Mouse (Mus musculus) limb, embryonic 14.5 days (tissue): ENCODE measurements around the gene Gm11983. TPM values are rescaled to one million over a fixed set of nuclear protein-coding genes. Genes with fewer than 3 reads are reported as not detected.
"Not testable (repeated sequence)": the region's sequence is repeated elsewhere in the genome, so short reads cannot be mapped to it uniquely, and the experiment has no call there.

Source experiments
- ATAC-seq: fragments of 200-750 bp; cut with Nextera tagmentation; 2 replicates; pipeline ENCODE4 v1.8.0; 2017; ENCODE audit warnings: low read depth, moderate number of reproducible peaks, moderate TSS enrichment; ENCODE audit not compliant: low FRiP score
- DNase-seq: peaks from one replicate; pipeline ENCODE4 v3.0.0-alpha.2; 2015; ENCODE audit warnings: low spot score
- H3K27ac ChIP-seq: fragments of 300-500 bp; sonication (generic); replicated peaks from 2 replicates; pipeline ENCODE4 v1.5.1; 2014; ENCODE audit warnings: low read depth, mild to moderate bottlenecking, low read length, moderate library complexity, mixed read lengths
- H3K27me3 ChIP-seq: fragments of 300-500 bp; sonication (generic); 2 replicates; pipeline ENCODE4 v1.6.1; 2014; ENCODE audit warnings: low read length, mixed read lengths; ENCODE audit not compliant: control insufficient read depth, insufficient read depth
- H3K36me3 ChIP-seq: fragments of 300-500 bp; sonication (generic); 2 replicates; pipeline ENCODE4 v1.6.1; 2014; ENCODE audit warnings: mild to moderate bottlenecking, low read length, moderate library complexity, mixed read lengths; ENCODE audit not compliant: control insufficient read depth, insufficient read depth
- H3K4me1 ChIP-seq: fragments of 300-500 bp; sonication (generic); 2 replicates; pipeline ENCODE4 v1.6.1; 2014; ENCODE audit warnings: antibody characterized with exemption, low read length, mixed read lengths; ENCODE audit not compliant: control insufficient read depth, insufficient read depth
- H3K4me2 ChIP-seq: fragments of 300-500 bp; sonication (generic); replicated peaks from 2 replicates; pipeline ENCODE4 v1.6.1; 2014; ENCODE audit warnings: low read depth, mild to moderate bottlenecking, low read length, moderate library complexity; ENCODE audit not compliant: severe bottlenecking
- H3K4me3 ChIP-seq: fragments of 300-500 bp; sonication (generic); replicated peaks from 2 replicates; pipeline ENCODE4 v1.5.1; 2014; ENCODE audit warnings: low read length
- H3K9ac ChIP-seq: fragments of 300-500 bp; sonication (generic); 2 replicates; pipeline ENCODE4 v1.6.1; 2014; ENCODE audit warnings: mild to moderate bottlenecking, low read depth, low read length, moderate library complexity; ENCODE audit not compliant: severe bottlenecking
- H3K9me3 ChIP-seq: fragments of 300-500 bp; sonication (generic); 2 replicates; pipeline ENCODE4 v1.6.1; 2016; ENCODE audit warnings: low read length; ENCODE audit not compliant: control insufficient read depth
- POLR2A ChIP-seq: fragments of 200-500 bp; IDR thresholded peaks from 2 replicates; pipeline ENCODE4 v1.8.0; 2012; ENCODE audit warnings: inconsistent platforms, mild to moderate bottlenecking, moderate library complexity, borderline replicate concordance; ENCODE audit not compliant: insufficient read depth, insufficient read length; ENCODE audit errors: extremely low read depth
- WGBS: fragments of 180-500 bp; shearing (Covaris S2); extraction: QIAGEN DNeasy Blood & Tissue Kit; methylation state at CpG from one replicate; pipeline ENCODE4 v1.1.7; 2014; 5-methylcytosine and 5-hydroxymethylcytosine counted together
- polyA plus RNA-seq, 2 experiments: library from polyadenylated mRNA; depleted of rRNA in 1 of 2; stranded (reverse) in 1 of 2; unstranded in 1 of 2; fragments of >200 nt; fragmentation: Nextera tagmentation in 1 of 2; extraction: Ambion mirVana in 1 of 2; gene quantifications; 2 replicates each; pipeline versions ENCODE4 v1.2.1 to v1.2.3; 2012 to 2014

Gm11983 gene
- polyA plus RNA-seq, 2 experiments = not detected

DNA sequence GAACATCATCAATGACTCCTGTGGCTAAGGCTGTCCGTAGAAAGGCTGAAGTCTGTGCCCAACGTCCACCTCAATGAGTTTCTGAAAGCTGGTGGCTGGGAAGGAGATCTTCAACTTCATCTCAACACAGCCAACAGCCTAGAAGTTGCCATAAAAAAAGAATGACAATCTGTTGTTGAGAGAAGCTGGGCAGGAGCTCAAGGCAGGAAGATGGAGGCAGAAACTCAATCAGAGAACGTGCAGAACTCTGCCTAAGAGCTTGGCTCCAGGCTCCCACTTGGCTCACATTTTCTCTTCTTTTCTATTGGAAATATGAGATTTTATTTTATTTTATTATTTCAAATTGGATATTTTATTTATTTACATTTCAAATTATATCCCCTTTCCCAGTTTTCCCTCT lies 24.7 kb upstream of the Gm11983 start:
- Histone ChIP-seq H3K4me1 (no peaks in the 10 kb centered on the region), H3K27ac (no peak overlapping the region), H3K9me3 (no peaks in the 10 kb centered on the region), H3K9ac (no peak overlapping the region), H3K4me2 (no peak overlapping the region), H3K27me3 (no peaks in the 10 kb centered on the region), H3K36me3 (no peaks in the 10 kb centered on the region), H3K4me3 (no peak overlapping the region)
- WGBS = 84% methylated on average over 3 of the region's 3 CpGs
- ATAC-seq (no peak), DNase-seq (no peak)
- no peak for TF ChIP-seq POLR2A

- Histone ChIP-seq H3K27ac (no peak overlapping the region), H3K4me3 (no peak overlapping the region), H3K4me1 (no peaks in the 10 kb centered on the region), H3K4me2 (no peak overlapping the region), H3K9me3 (no peaks in the 10 kb centered on the region), H3K36me3 (no peaks in the 10 kb centered on the region), H3K9ac (no peak overlapping the region), H3K27me3 (no peaks in the 10 kb centered on the region)
- DNase-seq (no peak), ATAC-seq (no peak)
- TF ChIP-seq POLR2A = no peak
- 40% methylated on average over 11 of the region's 11 CpGs for WGBS
Observed at GRCm38 (mm10) chr11:6859898-6860858, 22.7 kb upstream of the Gm11983 start.

DNA sequence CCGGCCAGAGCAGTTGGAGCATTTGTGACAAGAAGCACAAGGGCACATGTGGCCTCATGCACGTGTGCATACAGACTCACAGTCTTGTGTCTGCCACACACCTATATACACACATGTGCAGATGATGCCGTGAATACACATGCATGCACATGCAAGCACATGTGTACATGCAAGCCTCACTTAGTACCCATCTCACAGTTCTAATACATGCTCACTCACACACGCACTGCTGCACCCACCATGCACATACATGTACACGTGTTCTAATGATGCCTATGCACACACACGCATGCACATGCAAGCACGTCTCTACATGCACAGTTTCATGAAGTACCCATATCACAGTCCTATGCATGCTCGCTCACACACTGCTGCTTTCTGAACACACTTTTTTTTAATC lies 21.6 kb upstream of the Gm11983 start:
- no peaks in the 10 kb centered on the region for H3K4me1 ChIP-seq
- H3K36me3 ChIP-seq = no peaks in the 10 kb centered on the region
- H3K9ac ChIP-seq = no peak overlapping the region
- DNase-seq (no peak), ATAC-seq (no peak)
- H3K4me2 ChIP-seq = no peak overlapping the region
- H3K27ac ChIP-seq = no peak overlapping the region
- 90% methylated on average over 8 of the region's 8 CpGs for WGBS
- no peak overlapping the region for H3K4me3 ChIP-seq
- H3K27me3 ChIP-seq = no peaks in the 10 kb centered on the region
- no peak for TF ChIP-seq POLR2A
- H3K9me3 ChIP-seq = no peaks in the 10 kb centered on the region

DNA sequence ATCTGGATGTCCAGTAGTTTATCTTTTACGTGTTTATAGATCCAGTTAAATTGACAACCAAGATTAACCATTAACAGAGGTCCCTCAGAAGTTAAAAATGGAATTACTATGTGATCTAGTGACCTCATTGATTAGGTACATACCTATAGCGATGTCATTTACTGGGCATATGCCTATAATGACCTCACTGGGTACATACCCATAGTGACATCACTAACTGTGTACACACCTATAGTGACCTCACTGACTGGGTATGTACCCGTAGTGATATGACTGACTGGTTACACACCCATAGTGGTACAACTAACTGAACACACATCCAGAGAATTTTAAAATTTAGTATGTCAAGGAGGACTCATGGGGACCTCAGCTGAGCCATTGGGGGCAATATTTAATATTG lies 18.5 kb upstream of the Gm11983 start:
- 83% methylated on average over 3 of the region's 3 CpGs for WGBS
- Histone ChIP-seq H3K9ac (no peak overlapping the region), H3K27me3 (no peaks in the 10 kb centered on the region), H3K27ac (no peak overlapping the region), H3K4me3 (no peak overlapping the region), H3K4me2 (no peak overlapping the region), H3K36me3 (no peaks in the 10 kb centered on the region), H3K9me3 (no peaks in the 10 kb centered on the region), H3K4me1 (no peaks in the 10 kb centered on the region)
- ATAC-seq (no peak), DNase-seq (no peak)
- TF ChIP-seq POLR2A = no peak

DNA sequence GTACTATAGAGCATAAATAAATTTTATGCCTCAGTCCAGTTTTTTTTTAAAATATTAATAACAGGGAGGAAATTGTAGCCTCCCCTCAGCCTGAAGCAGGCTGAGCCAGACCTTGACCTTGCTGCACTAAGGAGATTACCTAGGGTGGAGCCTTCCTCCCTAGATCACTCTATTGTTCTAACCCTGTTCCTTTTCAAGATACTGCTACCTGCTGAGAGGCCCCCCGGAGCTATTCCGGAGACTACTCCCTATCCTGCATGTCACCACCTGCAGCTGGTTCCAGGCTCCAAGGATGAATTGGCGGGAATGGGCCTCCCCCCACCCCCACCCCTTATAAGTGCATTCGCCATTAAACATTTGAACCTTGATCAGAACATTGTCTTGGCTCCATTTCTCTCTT lies 15.9 kb upstream of the Gm11983 start:
- not testable (repeated sequence) for ATAC-seq, H3K4me2 ChIP-seq, H3K4me3 ChIP-seq, H3K27me3 ChIP-seq, H3K36me3 ChIP-seq, H3K27ac ChIP-seq, H3K9ac ChIP-seq, DNase-seq, H3K9me3 ChIP-seq, H3K4me1 ChIP-seq
- 90% methylated on average over 4 of the region's 4 CpGs for WGBS

DNA sequence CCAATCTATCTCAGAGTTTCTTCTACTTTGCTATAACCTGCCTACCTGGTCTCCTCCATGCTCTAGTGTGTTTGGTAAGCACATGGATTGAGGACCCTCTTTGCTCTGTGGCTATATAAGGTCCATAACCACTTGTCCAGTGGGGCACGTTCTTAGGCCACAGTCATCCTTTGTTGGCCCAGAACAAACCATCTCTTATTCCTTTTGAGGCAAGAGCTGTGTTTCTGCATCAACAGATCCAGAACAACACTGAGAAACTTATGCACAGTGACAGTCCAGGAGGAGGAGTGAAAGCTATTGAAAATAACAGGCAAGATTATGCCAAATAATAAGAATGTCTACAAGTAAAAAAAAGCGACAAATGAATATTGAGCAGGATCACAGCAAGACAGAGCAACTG lies 6.4 kb upstream of the Gm11983 start:
- H3K9me3 ChIP-seq = no peaks in the 10 kb centered on the region
- H3K9ac ChIP-seq = no peak overlapping the region

More for the DNA sequence above, 6.4 kb upstream of the Gm11983 start:
- H3K27ac ChIP-seq = no peak overlapping the region
- H3K4me3 ChIP-seq = no peak overlapping the region
- WGBS = 91% methylated on average over 2 of the region's 2 CpGs
- no peaks in the 10 kb centered on the region for H3K27me3 ChIP-seq
- no peak for DNase-seq
- no peak for ATAC-seq
- no peaks in the 10 kb centered on the region for H3K36me3 ChIP-seq
- H3K4me1 ChIP-seq = no peaks in the 10 kb centered on the region
- TF ChIP-seq POLR2A = no peak
- no peak overlapping the region for H3K4me2 ChIP-seq
